Mouse (Mus musculus) ES-Bruce4 (cell line): ENCODE measurements around the gene Izumo2. TPM values are rescaled to one million over a fixed set of nuclear protein-coding genes. Genes with fewer than 3 reads are reported as not detected.

Experiments used
- H3K27ac ChIP-seq: 2 replicates; pipeline ENCODE4 v1.5.1; 2012; ENCODE audit warnings: low read length, inconsistent platforms; ENCODE audit not compliant: insufficient read depth
- H3K27me3 ChIP-seq: 2 replicates; pipeline ENCODE4 v1.6.1; 2012; ENCODE audit warnings: mild to moderate bottlenecking, low read length, inconsistent platforms; ENCODE audit not compliant: control insufficient read depth, poor library complexity, insufficient read depth, severe bottlenecking
- H3K36me3 ChIP-seq: 2 replicates; pipeline ENCODE4 v1.6.1; 2012; ENCODE audit warnings: inconsistent platforms, mild to moderate bottlenecking, low read length, moderate library complexity; ENCODE audit not compliant: control insufficient read depth, poor library complexity, insufficient read depth, severe bottlenecking
- H3K4me1 ChIP-seq: one replicate; pipeline ENCODE4 v1.8.1; 2011; ENCODE audit warnings: low read length; ENCODE audit not compliant: control insufficient read depth, insufficient read depth
- H3K4me3 ChIP-seq: 2 replicates; pipeline ENCODE4 v1.5.1; 2011; ENCODE audit warnings: low read depth, mild to moderate bottlenecking, low read length
- H3K9ac ChIP-seq: 2 replicates; pipeline ENCODE4 v1.6.1; 2012; ENCODE audit warnings: low read depth, mild to moderate bottlenecking, inconsistent platforms; ENCODE audit not compliant: poor library complexity, severe bottlenecking
- H3K9me3 ChIP-seq: replicated peaks from 2 replicates; pipeline ENCODE4 v1.6.1; 2012; ENCODE audit warnings: mild to moderate bottlenecking, low read length, inconsistent platforms; ENCODE audit not compliant: control insufficient read depth, poor library complexity, insufficient read depth, severe bottlenecking
- CTCF ChIP-seq: IDR thresholded peaks from one replicate; pipeline ENCODE4 v1.8.1; 2011; ENCODE audit warnings: low read depth, low read length
- EP300 ChIP-seq: IDR thresholded peaks from 2 replicates; pipeline ENCODE4 v1.6.1; 2011; ENCODE audit warnings: low read depth, low read length; ENCODE audit not compliant: insufficient read depth
- POLR2A ChIP-seq: IDR thresholded peaks from one replicate; pipeline ENCODE4 v1.8.1; 2011; ENCODE audit warnings: low read length; ENCODE audit not compliant: insufficient read depth
- polyA plus RNA-seq: library from polyadenylated mRNA; stranded (reverse); fragments of >200 nt; gene quantifications from 2 replicates; pipeline ENCODE4 v1.2.4, GENCODE M21; 2011; ENCODE audit warnings: low read depth; ENCODE audit not compliant: missing spikeins, insufficient read depth, insufficient read length

Gene Izumo2
- polyA plus RNA-seq, 1 experiment: 1.8 TPM

DNA sequence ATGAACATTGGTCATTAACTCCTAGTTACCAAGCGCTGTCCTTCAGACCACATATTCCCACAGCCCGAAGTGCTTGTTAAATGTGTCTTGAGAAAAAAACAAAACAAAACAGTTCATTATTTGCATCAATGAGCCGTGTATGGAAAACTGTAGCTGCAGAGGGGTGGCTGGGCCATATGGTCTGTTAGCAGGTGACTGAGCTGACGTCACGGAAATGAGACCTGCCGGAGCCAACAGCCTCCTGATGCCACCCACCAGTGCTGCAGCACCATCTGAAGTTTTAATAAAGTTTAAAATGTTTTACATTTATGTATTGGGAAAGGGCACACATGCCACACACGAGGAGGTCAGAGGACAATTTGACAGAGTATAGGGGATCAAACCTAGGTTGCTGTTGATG is 19.2 kb upstream of the Izumo2 start:
- no peak for TF ChIP-seq POLR2A
- TF ChIP-seq EP300: no peak
- TF ChIP-seq CTCF: no peak

DNA sequence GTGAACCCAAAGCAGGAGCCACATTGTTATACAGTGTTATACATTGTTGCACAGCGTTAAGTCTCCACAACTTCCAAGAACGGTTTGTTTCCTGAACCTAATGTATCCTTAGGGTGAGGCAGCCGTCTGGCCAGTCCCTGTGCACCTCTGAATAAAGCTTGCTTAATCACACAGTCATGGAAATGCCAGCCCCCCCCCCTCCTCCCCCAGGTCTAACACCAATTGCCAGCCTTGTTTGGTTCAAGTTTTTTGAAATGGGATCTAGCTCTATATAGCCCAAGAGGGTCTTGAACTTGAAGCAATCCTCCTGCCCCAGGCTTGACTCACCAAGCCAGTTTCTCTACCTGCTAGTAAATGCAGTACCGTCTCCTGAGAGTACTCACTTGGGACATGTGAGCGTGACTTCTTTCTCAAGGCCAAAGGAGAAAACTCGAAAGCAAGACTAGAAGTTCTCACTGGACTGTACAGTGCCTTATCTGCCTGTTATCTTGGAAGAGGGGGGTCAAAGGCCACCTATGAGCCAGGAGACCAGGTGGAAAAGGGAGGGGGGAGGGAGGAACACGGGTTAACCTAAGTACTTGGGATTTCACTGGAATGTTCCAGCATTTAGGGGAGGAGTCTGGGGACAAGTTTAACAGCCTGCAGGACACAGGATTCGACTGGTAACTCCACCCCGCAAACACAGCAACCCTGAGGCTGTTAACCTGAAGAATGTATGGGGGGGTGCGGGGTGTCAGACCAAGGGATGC is 14.9 kb upstream of the Izumo2 start:
- no peaks in the 10 kb centered on the region for H3K27me3 ChIP-seq
- H3K27ac ChIP-seq: no peak overlapping the region
- H3K9ac ChIP-seq: no peak overlapping the region
- no peaks in the 10 kb centered on the region for H3K36me3 ChIP-seq
- no peak overlapping the region for H3K4me3 ChIP-seq
- TF ChIP-seq EP300 (no peak), CTCF (no peak), POLR2A (no peak)
- peaks cover 10% of the 10 kb centered on the region for H3K4me1 ChIP-seq
- H3K9me3 ChIP-seq: no peaks in the 10 kb centered on the region

More for the DNA sequence above, 19.2 kb upstream of the Izumo2 start:
- Histone ChIP-seq H3K9ac (no peak overlapping the region), H3K36me3 (no peaks in the 10 kb centered on the region), H3K27ac (no peak overlapping the region), H3K9me3 (no peaks in the 10 kb centered on the region), H3K27me3 (no peaks in the 10 kb centered on the region), H3K4me1 (peaks cover 2% of the 10 kb centered on the region), H3K4me3 (no peak overlapping the region)

DNA sequence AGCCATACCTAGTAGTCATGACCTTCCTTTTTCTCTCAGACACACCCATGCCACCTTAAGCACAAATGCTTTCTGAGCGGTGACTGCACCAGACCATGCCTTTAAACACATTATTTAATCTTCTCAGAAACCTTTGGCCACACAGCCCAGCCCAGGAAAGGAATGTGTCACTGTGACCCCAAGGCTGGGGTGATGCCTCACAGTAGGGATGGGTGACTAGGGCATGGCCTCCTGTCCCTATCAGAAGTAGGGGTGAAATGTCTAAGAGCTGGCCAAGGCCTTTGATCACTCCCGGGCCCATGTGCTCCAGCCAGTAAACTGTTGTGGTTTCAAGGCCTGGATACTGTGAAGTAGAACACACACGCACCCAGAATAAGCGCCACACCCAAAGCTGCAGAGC is 13.3 kb upstream of the Izumo2 start:
- Histone ChIP-seq H3K4me1 (peaks cover 13% of the 10 kb centered on the region), H3K4me3 (no peak overlapping the region), H3K9me3 (no peaks in the 10 kb centered on the region), H3K36me3 (no peaks in the 10 kb centered on the region), H3K9ac (no peak overlapping the region), H3K27me3 (no peaks in the 10 kb centered on the region), H3K27ac (no peak overlapping the region)
- TF ChIP-seq EP300 (no peak), CTCF (no peak), POLR2A (no peak)

DNA sequence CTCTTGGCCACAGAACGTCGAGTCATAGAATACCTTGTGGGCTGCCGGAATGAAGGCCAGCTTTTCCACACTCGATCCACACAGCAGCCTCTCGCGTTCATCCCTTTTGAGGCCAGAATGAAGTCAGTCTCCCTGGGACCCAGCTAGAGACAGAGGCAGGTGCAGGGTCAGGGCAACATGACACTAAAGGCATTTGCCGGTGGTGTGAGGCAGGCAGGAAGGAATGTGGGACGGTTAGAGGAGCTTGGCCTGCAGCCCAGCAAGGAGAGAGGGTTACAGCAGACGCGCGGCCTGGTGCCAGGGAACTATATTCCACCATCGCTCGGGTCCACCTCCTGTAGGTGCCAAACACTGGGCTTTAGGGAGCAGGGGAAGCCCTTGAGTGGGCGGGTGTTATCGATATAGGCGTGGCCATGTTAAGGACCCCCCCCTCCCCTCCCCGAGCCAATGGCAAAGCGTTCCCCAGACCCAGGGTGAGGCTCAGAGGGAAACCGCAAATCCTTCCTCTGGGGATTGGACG is 11.3 kb upstream of the Izumo2 start:
- peak overlapping the region; percentile 40 for H3K4me3 ChIP-seq
- peak overlapping the region; percentile 41 for H3K27ac ChIP-seq
- H3K4me1 ChIP-seq: peaks cover 13% of the 10 kb centered on the region
- H3K9ac ChIP-seq: peak overlapping the region; percentile 4
- no peaks in the 10 kb centered on the region for H3K36me3 ChIP-seq
- peak; percentile 53 for TF ChIP-seq POLR2A
- TF ChIP-seq CTCF: no peak
- peak; percentile 50; the same call in 1 of the 2 replicates for TF ChIP-seq EP300
- no peaks in the 10 kb centered on the region for H3K27me3 ChIP-seq
- no peaks in the 10 kb centered on the region for H3K9me3 ChIP-seq

DNA sequence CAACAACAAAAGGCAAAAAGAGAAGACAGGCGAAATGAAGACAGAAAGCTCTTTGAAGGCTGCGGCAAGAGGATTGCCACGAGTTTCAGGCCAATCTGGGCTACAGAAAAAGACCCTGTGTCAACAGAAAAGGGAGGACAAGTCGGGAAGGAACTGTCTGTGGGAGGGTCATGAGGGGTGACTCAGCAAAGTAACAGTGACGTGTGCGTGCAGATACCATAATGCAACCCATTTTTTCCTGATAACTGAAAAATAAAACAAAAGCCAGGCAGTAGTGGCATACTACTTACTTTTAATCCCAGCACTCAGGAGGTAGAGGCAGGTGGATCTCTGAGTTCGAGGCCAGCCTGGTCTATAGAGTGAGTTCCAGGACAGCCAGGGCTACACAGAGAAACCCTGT is 10.6 kb upstream of the Izumo2 start:
- peaks cover 13% of the 10 kb centered on the region for H3K4me1 ChIP-seq
- TF ChIP-seq EP300: no peak
- no peak for TF ChIP-seq CTCF
- no peak for TF ChIP-seq POLR2A
- H3K9ac ChIP-seq: no peak overlapping the region
- no peak overlapping the region for H3K4me3 ChIP-seq
- H3K27me3 ChIP-seq: no peaks in the 10 kb centered on the region
- H3K27ac ChIP-seq: peak overlapping the region; percentile 28; the same call in 1 of the 2 replicates
- no peaks in the 10 kb centered on the region for H3K36me3 ChIP-seq
- no peaks in the 10 kb centered on the region for H3K9me3 ChIP-seq

DNA sequence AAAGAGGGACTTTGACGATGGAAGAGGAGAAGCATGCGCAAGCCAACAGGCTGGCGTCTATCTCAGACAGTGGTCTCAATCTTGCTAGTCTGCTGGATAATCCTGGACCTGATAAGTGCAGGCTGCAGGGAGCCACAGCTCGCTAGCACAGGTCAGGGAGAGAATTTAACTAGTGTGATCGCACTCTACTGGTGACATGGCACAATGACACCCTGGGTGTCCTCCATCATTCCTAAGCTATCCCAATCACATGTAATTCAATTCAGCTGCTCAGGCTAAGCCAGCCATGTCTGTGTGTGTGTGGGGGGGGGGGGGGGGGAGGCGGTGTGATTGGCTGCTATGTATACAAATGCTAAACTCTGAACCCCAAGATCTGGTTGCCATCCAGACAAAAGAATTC is 6.6 kb upstream of the Izumo2 start:
- Histone ChIP-seq H3K9me3 (no peaks in the 10 kb centered on the region), H3K4me1 (peaks cover 7% of the 10 kb centered on the region), H3K36me3 (no peaks in the 10 kb centered on the region), H3K27ac (peak overlapping the region; percentile 96), H3K27me3 (no peaks in the 10 kb centered on the region), H3K4me3 (no peak overlapping the region), H3K9ac (peak overlapping the region; percentile 61)
- TF ChIP-seq POLR2A: no peak
- peak; percentile 56 for TF ChIP-seq CTCF
- TF ChIP-seq EP300: 0 out of 2 replicates have a peak, but pooled peaks have one; percentile 36
